Mouse (Mus musculus) right cerebral cortex, postnatal 10 days (tissue): ENCODE measurements at regions not wholly inside any gene's neighbourhood (a gene's known extent, or its start where the extent isn't known, plus 50 kb on each side); places are given as distances from the start of the nearest gene placed in this dataset.
"Not testable (repeated sequence)": the region's sequence is repeated elsewhere in the genome, so short reads cannot be mapped to it uniquely, and the experiment has no call there.

ENCODE experiments used
- DNase-seq, 2 experiments: peaks; one replicate each; pipeline ENCODE4 v3.0.0; 2021; ENCODE audit warnings: low spot score in 2 of 2

DNA sequence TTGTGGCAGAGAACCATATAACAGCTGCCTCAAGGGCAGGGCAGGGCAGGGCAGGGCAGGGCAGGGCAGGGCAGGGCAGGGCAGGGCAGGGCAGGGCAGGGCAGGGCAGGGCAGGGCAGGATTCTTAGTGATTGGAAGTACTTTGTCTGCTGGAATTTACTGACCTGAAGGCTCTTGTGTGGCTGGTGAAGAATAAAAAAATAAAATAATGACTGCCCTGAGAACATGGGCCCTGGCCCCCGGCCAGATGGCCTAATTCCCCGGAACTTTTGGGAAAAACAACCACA, 169.3 kb downstream of the Qk start:
- not testable (repeated sequence) for DNase-seq

DNA sequence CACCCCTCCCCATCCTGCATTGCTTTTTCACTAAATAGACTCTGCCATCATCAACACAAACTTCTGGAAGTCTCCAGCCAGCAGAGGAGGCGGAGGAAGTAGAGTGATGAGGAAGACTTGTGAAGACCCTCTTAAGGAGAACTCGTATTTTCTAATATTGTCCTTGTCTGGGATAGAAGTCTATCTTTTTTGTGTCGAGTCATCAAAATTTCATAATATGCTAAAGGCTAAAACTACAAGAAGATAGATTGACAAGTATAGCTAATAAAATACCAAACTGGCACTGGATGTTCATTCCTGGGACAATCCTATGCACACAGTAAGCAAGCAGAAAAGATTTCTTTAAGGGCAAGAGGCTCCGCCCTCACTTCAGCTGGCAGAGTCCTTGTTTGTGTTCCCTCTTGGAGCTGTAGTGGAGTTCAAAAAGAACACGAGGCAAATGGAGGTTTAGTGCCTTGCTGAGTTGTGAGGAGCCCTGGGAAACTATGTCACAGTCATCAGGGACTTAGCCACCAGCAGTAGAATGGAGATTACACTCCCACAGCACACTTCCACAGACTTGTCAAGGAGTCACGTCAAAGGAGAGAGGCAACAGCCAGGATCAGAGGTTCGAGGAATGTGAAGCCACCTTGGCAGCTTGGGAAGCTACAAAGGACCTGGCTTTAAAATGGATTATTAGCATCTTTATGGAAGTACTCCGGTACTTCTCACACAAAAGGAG, 169.8 kb downstream of the Qk start:
- no peak for DNase-seq

DNA sequence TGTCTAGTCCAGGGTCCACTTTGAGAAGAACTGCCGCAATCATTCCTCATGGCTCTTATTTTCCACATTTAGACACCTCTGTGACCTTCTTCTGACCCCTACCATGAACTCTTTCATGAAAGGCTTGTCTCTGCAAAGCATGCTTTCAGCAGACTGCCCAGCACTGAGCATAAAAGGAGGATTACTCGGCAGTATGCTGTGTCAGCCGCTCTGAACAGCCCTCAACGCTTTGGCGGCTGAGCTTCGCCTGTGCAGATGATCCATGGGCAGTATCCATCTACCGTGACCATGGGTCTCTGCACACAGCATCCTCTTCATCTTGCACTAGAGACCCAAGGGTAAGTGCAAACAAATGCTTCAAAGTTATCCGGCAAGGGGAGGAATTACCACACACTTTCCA, 172.5 kb downstream of the Qk start:
- no peak for DNase-seq

DNA sequence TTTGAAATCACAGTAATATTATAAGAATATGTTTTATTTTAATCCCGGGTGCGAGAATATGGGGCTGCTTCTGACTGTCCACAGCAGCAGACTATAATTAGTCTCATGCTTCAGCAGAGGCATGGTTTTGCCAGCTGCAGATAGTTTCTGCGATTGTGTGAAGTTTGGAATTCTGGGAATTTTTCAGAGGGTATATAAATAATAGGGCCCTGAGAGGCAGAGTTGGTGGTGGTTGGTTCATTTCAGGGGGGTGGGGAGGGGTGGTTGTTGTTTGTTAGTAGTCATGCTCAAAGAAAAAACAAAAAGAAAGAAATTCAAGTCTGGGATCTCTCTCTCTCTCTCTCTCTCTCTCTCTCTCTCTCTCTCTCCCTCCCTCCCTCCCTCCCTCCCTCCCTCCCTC, 173.1 kb downstream of the Qk start:
- no peak for DNase-seq

DNA sequence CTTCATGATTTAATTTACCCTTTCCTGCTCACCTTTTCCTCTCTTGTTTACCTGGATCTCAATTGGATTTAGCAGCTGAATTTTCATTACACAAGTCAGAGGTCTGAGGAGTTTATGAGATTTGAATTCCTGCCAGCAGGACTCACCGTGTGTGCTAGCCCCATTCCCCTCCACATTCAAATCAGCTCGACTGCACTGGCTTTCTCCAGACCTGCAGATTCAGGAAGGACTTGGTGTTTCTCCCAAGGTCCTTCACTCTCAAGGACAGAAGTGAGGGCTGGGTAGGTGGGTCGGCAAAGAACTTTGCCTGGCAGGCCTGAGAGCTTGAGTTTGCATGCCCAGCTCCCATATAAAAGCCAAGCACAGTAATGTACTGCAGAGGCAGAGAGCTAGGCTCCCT, 180.8 kb downstream of the Qk start:
- DNase-seq, result no peak

DNA sequence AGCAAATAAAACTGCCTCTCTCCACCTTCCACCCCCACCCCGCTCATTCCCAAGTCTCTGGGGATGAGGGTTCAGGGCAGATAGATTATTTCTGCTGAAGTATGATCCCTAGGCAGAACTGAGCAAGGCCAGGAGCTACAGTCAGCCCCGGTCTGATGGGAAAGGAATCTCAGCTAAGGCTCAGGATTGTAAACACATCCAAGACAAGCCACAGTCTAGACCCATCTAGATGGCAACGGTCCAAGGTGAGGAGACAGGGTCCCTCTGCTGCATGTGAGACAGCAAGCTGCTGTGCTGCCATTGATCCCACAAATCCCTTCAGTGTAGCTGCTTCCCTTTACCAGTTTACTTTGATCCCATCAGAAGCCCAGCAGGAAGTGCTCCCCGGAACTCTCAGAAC, 181.3 kb downstream of the Qk start:
- no peak for DNase-seq

DNA sequence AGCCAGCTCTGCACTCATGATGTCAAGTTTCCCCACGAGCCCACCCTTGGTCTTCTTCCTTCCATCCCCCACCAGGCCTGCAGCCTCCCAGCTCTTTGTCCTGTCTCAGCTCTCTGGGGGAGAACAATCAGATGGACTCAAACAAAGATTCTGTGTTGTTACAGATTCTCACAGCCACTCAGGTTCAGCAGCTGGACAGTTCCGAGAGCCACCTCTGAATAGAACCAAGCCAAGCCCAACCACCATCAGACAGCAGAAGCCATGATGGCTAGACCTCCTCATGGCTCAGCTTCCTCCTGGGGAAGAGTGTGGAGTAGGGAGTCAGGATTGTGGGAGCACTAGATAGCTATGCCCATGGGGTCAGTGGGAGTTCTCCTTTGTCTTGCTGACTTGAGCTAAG, 184.5 kb downstream of the Qk start:
- DNase-seq, result no peak

DNA sequence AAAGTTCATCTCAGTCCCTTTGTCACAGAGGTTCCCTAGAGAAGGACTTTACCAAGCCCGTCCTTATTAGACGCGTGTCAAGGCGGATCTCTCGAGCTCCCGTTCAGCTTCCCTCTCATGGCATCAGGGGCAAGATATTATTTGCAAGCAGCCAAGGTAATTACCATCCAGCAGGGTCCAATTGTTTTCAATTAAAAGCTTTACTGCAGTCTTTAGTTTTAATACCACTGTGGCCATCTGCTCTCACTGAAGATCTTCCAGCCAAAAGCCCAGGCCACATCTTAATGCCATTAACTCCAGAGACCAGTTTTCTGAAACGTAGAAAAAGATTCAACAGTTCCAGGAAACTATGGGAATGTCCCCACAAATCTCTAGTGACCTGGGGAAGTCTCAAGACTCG, 191.1 kb downstream of the Qk start:
- DNase-seq, result no peak

DNA sequence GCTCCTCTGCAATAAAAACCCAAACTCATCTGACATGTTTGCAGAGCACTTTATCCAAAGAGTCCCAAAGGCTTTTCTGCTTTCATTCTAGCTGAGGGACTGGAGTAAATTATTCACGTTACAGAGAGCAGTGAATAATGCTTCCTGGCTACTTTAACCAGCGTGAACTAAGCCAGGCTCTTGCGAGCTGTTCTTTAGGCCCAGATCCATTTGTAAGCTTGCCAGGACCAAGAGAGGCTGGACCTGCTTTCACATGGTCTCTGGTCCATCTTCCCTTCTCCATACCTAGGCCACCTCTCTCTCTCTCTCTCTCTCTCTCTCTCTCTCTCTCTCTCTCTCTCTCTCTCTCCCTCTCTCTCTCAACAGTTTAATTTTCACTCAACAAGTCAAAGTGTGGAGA, 197.2 kb downstream of the Qk start:
- DNase-seq, result no peak

DNA sequence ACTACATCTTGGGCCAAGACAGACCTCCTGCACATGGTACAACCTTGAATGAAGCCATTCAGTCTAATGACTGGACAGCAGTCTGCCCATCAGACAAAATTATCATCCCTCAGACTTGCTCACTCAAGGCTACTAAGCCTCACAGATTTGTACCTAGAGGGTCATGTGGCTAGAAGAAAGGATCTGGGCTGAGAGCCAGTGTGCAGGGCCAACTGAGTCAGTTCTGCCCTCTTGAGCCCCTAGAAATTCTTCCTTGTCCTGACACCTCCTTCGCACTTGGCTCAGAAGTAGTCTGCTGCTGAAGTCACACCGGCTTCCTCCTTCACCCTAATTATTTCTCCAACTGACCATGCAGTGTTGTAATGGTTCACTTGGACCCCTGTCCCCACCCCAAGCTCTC, 207.5 kb downstream of the Qk start:
- DNase-seq, result no peak

DNA sequence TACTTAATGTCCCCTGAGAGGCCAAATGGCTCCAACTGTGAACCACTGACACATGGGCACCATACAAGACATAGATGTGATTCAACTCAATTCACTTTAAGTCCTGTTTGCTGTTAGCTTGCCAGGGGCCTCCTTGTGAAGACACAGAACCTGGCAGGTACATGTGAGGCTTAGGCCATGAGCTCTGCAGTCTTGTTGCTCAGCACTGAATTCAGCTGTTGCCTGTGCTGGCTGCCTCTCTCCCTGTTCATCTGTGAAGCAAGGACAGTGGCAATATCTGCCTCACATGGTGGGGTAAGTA, 209.3 kb downstream of the Qk start:
- DNase-seq, result no peak

DNA sequence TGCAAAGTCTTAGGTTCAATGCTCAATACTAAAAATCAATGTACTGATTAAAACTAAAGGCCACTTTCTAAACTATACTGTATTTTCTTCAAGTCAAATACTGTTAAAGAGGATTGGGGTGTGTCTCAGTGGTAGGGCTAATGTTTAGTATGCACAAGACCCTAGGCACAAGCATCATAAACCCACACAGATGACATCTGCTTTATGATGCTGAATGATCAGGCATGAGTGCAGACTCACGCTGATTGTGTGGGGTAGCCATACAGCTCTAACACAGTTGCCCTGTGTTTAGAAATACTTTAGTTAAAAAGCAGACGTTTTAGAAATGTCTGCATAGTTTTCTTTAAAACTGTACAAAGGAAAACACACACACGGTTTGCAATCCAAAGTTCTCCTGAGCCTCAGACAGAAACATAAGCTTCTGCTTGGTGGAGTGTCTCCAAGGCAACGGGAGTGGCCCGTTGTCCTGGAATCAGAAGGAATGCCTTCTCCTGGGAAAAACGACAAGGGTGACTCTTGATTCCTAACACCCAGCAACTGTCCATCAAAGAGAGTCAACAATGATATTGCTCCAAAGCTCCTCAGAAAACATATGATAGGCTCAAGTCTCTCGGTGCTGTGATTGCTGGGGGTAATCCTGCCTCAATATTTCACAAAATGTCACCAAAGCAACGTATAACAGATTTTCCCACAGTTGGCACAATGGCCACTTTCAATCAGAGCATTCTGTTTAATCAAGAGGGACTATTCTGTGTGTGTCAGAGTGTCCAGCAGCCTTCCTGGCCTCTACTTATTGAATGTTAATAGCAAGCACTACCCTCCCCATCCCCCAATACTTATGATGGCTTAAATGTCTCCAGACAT, 209.9 kb downstream of the Qk start:
- DNase-seq, result peak in 1 of 2 experiments; percentile 56

DNA sequence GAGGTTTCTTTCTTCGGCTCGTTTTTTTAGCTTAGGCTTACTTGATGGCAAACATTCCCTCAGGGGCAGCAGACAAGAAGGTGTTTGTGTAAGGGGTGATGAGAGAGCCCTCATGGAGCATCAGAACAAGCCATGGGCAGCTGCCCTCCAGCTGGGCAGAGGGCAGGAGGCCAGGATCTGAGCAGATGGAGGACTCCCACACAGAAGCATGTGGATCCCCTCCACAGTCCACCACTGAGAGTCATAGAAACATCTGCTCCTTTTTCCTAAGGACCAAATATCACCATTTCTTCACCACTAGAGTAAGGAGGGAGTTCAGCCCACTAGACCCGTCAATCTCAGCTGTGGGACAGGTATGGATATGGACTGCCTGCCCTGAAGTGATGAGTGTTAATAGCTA, 214.4 kb downstream of the Qk start:
- peak; percentile 58 to 61 for DNase-seq

DNA sequence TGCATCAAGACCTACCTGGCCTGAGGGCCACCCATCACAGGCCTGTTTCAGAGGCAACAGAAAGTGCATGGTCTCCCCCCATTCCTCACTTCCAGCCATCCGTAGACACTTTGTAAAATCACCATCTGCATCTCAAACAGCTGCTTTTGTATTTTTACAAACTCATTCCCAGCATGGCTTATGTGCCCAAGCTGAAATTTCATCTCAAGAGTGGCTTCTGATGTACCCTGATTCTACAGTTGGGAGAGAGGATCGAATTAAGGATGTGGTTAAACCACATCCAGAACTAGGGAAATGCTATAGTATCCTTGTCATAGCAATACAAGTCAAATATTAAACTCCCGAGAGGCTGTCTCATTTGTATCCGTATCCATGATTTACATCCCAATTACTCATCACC, 221.5 kb downstream of the Qk start:
- DNase-seq, result no peak

DNA sequence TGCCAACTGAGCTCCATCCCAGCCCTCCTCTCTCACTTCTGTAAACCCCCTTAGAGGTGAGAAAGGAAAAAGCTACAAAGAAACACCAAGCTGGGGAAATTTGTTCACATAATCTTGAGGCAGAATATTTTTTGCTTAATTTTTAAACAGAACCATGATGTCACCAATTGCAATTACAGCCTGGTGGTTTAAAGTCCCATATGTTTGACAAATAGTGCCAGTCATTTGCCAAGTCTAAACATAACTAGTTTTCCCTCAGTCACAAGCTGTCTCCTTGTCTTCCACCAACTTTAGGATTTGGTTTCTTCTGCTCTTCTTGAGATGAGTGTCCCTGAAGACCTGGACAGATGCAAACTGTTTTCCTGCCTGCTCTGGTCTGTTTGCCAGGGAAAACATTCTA, 222.0 kb downstream of the Qk start:
- no peak for DNase-seq

DNA sequence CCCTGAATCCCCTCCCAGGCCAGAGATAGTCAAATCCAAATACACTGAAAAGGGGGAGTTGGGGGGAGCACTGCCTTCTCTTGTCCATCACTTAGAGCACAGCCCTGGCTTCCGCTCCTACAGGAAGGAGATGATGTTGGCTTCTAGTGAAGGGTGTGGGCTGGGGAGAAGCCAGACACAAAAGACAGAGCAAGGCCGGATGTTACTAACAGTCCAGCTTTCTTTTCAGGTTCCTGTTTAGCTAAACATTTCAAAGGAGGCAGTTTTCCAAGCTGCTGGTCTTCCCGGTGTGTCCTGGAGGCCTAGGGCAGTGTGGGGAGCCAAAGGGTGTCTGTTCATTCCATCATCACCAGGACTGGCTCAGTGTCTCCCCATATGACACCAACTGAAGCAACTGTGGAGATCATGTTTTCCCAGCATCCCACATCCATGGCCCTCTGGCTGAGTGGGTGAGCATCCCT, 223.8 kb downstream of the Qk start:
- DNase-seq, result no peak

DNA sequence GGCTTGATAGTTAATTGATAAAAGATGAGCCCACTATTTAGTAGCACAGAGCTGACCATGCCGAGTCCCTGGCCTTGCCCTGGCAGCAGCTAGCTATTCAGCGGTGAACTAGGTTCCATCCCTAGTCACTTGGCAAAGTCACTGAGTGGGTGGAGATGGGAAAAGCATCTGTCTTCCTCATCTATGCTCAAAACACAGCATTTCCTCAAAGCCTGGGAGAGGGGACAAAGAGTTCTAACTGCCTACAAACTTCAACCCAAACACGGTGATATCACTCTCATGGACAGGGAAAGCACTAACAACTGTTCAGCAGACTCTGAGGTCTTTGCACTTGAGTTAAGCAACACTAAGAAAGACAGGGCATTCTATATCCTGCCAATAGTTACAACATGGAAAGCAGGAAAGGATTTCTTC, 225.5 kb downstream of the Qk start:
- DNase-seq, result no peak

DNA sequence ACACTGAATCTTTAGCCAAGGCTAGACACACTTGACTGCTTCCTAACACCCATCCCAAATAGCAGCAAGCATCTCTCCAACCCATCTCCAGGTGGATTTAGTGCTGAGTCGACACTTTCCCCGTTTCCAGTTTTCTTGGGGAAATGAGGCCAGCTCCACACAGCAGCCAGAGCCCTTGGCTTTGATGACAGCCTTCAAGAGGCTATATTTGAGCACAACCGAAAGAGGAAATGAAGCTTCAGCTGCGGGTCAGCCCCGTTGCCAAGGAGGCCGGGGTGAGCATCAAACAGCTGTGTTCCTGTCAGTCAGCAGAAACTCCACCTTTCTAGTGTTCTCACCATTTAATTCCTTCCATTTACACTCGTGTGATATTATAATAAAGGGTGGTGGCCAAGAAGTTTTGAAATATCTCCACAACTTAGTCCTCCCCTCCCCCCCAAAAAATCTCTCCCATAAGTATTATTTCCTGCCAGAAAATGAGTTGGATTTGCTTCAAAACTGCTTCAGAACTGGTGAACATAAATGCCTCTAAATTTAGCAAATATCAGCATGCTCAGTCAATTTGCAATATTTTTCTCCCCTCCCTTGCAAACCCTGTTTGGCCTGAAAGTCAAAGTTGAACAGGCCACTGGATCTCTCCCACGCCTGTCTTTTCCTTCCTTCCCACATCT, 226.1 kb downstream of the Qk start:
- peak; percentile 54 to 63 for DNase-seq

DNA sequence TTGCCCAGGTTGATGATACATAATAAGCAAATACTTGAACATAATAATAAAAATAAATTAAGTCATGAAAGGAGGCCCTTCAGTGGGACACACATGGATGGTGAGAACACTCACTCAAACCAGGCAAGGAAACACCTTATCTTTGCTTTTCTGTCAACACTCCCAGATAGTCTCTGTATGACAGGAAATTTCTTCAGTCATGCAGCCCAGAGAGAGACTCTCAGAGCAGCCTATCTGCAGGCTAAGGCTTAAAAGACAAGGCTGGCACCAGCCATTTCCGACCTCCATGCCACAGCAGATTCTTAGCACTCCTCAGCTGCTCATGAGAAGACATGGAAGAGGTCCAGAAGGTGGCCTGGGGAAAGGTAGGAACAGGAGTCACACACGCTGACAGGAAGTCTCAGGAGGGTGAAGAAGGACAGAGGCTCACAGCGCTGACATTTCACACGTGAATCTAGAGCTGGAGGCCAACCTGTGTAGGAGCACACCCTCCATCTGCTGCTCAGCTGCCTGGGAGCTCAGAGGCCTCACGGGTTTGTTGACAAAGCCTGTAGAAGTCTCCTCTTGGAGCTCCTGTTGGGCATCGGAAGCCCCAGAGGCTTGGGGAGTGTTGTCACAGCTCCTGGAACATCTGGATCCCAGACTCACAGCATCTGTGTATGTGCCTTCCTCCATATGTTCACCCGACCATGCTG, 232.3 kb downstream of the Qk start:
- DNase-seq, result no peak

DNA sequence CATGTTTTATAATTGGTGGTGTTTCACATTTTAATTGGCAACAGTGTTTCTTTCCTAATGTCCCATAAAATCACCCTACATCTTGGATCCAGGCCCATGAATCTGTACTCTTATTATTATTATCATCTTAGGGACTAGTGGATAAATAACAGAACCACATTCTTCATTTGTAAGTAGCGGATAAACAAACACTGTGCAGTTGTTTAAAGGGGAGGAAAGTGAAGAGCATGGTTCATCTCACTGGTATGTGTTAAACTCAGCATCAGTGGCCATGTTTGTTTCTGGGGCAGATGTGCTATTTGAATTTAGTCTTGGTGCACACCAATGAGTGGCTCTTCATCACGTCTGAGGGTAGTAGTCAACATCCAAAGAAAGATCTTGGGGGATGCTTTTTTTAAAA, 233.1 kb downstream of the Qk start:
- no peak for DNase-seq

DNA sequence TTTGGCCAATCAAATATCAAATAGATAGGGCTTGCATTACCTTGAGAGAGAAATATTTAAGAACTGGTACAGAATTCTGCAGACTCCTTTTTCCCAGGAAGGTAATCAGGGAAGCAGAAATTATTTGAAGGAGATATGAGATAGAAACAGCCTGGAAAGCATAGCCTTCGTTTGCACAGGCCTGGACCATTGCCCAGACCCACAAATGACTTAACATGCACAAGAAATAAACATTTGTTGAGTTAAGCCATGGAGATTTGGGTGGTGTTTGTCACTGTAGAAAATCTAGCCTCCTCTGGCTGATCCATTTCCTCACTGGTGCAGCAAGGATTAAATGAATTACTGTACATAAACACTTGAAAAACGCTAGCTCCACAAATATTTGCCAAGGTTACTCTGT, 233.5 kb downstream of the Qk start:
- DNase-seq, result peak in 1 of 2 experiments; percentile 57

DNA sequence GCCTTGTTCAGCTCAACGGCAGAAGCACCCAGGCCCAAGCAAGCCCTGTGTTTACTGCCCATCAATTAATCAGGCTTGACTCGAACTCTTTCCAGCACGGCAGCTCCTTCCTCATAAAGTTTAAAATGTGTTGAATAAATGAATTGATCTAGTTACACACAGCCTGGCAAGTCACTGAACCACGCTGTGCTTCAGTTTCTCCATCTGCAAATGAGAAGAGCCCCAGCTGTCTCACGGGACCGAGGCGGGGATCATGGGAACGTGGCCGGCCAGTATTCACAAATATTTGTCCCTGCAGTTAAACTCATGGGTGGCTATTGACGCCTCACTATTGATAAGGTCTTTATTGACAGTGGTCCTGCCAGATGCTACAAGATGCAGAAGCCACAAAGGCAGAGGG, 237.9 kb downstream of the Qk start:
- DNase-seq, result no peak
